Mouse (Mus musculus) stomach, embryonic 15.5 days (tissue): ENCODE measurements around the gene Cyb5r4. TPM values are rescaled to one million over a fixed set of nuclear protein-coding genes. Genes with fewer than 3 reads are reported as not detected.
"Not testable (repeated sequence)": the region's sequence is repeated elsewhere in the genome, so short reads cannot be mapped to it uniquely, and the experiment has no call there.

Experiments
- ATAC-seq: fragments of 200-750 bp; cut with Nextera tagmentation; 2 replicates; pipeline ENCODE4 v1.8.0; 2017; ENCODE audit warnings: low read depth, moderate number of reproducible peaks, moderate TSS enrichment; ENCODE audit not compliant: insufficient read depth, low FRiP score
- H3K27ac ChIP-seq: fragments of 300-500 bp; sonication (generic); 2 replicates; pipeline ENCODE4 v1.5.1; 2015; ENCODE audit warnings: mild to moderate bottlenecking, inconsistent platforms
- H3K27me3 ChIP-seq: fragments of 300-500 bp; sonication (generic); replicated peaks from 2 replicates; pipeline ENCODE4 v1.6.1; 2015; ENCODE audit warnings: inconsistent platforms
- H3K36me3 ChIP-seq: fragments of 300-500 bp; sonication (generic); 2 replicates; pipeline ENCODE4 v1.6.1; 2015; ENCODE audit warnings: inconsistent platforms
- H3K4me1 ChIP-seq: fragments of 300-500 bp; sonication (generic); 2 replicates; pipeline ENCODE4 v1.6.1; 2015; ENCODE audit warnings: inconsistent platforms
- H3K4me2 ChIP-seq: fragments of 300-500 bp; sonication (generic); 2 replicates; pipeline ENCODE4 v1.6.1; 2015; ENCODE audit warnings: mild to moderate bottlenecking, inconsistent platforms
- H3K4me3 ChIP-seq: fragments of 300-500 bp; sonication (generic); replicated peaks from 2 replicates; pipeline ENCODE4 v1.5.1; 2015; ENCODE audit warnings: inconsistent platforms
- H3K9ac ChIP-seq: fragments of 300-500 bp; sonication (generic); 2 replicates; pipeline ENCODE4 v1.6.1; 2015; ENCODE audit warnings: inconsistent platforms
- H3K9me3 ChIP-seq: fragments of 300-500 bp; sonication (generic); 2 replicates; pipeline ENCODE4 v1.6.1; 2016; ENCODE audit warnings: inconsistent platforms
- WGBS: fragments of 180-500 bp; shearing (Covaris S2); methylation state at CpG from one replicate; pipeline ENCODE4 v1.1.7; 2015; 5-methylcytosine and 5-hydroxymethylcytosine counted together
- polyA plus RNA-seq: library from polyadenylated mRNA; unstranded; fragments of >200 nt; fragmentation: Nextera tagmentation; extraction: Ambion mirVana; gene quantifications from 2 replicates; pipeline ENCODE4 v1.2.1, GENCODE M21; 2015

Cyb5r4 gene
- polyA plus RNA-seq, 1 experiment from 2014 or later, result 58.0 TPM

DNA sequence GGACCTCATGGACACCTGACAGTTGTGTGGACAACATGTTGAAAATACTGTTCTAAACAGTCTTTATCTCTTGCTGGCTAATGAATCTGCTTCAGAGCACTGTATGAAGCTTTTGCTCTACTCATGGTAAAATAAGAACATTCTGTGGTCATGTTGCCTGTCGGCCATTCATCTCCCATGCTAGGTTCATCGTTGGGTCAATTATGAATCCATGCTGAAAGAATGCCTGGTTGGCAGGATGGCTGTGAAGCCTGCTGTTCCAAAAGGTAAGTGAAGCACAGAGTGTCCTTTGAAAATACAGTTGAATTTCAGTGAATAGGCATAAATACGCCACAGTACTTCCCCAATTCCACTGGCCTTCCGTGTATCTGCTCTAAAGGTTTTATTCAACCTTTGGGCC lies 10.4 kb downstream of the Cyb5r4 start:
- Histone ChIP-seq H3K27me3 (no peaks in the 10 kb centered on the region), H3K4me1 (no peaks in the 10 kb centered on the region), H3K36me3 (no peaks in the 10 kb centered on the region), H3K4me3 (no peak overlapping the region), H3K4me2 (no peak overlapping the region), H3K9ac (no peak overlapping the region), H3K27ac (no peak overlapping the region), H3K9me3 (no peaks in the 10 kb centered on the region)
- no peak for ATAC-seq
- 76% methylated on average over 4 of the region's 4 CpGs for WGBS

DNA sequence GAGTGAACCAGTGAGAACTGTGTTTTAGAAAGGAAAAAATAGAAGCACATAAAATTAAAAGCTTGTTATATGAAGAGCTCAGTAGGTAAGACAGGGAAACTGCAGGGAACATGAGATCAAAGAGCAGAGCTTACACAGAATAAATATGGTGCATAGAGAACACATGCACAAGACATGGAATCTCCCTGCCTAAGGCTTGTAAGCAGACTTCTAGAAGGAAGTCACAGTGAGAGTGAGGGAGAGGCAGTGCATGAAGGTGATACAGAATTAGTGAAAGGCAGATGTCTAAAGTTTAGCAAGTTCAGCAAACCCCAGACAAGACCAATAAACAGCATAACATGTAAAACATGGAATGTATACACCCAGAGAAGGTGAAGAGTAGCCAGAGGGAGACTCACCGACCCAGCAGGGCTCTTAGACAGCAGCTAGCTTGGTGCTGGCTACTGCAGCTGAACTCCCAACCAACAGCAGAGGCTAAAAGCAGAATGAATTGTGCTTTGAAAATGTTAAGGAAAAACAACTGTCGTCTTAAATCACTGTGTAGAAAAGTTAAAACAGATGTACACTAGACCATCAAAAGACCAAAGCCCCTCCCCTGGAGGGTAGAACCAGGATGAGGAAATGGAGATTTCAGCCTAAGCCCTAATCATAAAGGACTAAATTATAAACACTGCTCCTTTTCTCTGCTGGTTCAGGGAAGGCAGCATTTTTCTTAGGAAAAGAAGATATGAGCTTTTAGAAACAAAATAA lies 13.2 kb downstream of the Cyb5r4 start:
- no peak overlapping the region for H3K9ac ChIP-seq
- H3K9me3 ChIP-seq, result no peaks in the 10 kb centered on the region
- ATAC-seq, result no peak
- H3K36me3 ChIP-seq, result no peaks in the 10 kb centered on the region
- no peak overlapping the region for H3K4me3 ChIP-seq
- no peak overlapping the region for H3K27ac ChIP-seq
- H3K4me1 ChIP-seq, result no peaks in the 10 kb centered on the region
- no peak overlapping the region for H3K4me2 ChIP-seq
- WGBS, result 46% methylated on average over 2 of the region's 2 CpGs
- no peaks in the 10 kb centered on the region for H3K27me3 ChIP-seq

DNA sequence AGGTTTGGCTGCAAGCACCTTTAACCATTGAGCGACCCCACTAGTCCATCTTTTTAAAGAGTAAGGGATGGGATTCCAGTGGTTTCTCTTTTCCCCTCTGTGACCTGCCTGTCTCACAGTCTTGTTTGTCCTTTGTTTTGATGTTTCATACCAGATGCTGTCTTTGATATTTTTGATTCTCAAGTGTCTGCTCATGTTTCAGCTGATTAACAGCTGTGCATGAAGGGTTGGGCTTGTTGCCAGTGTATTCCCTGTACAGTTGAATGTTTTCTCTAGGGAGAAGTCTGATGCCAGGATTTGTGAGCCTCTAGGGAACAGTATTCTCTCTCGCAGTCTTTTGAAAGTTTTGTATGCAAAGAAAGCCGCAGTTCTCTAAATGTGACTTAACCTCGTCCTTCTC lies 27.6 kb downstream of the Cyb5r4 start:
- H3K9me3 ChIP-seq, result no peaks in the 10 kb centered on the region
- H3K4me3 ChIP-seq, result no peak overlapping the region
- H3K9ac ChIP-seq, result no peak overlapping the region
- no peak overlapping the region for H3K27ac ChIP-seq
- H3K27me3 ChIP-seq, result no peaks in the 10 kb centered on the region
- 77% methylated on average over 4 of the region's 4 CpGs for WGBS
- no peak for ATAC-seq
- no peak overlapping the region for H3K4me2 ChIP-seq
- H3K4me1 ChIP-seq, result no peaks in the 10 kb centered on the region
- H3K36me3 ChIP-seq, result no peaks in the 10 kb centered on the region

GRCm38 (mm10) chr9:87055547-87056235 lies 33.9 kb downstream of the Cyb5r4 start:
- ATAC-seq, result no peak
- Histone ChIP-seq H3K9ac (no peak overlapping the region), H3K36me3 (peaks cover 7% of the 10 kb centered on the region; the same call in 1 of the 2 replicates), H3K9me3 (no peaks in the 10 kb centered on the region), H3K27ac (no peak overlapping the region), H3K27me3 (no peaks in the 10 kb centered on the region), H3K4me3 (no peak overlapping the region), H3K4me2 (no peak overlapping the region), H3K4me1 (no peaks in the 10 kb centered on the region)
- WGBS, result 92% methylated on average over 11 of the region's 11 CpGs

DNA sequence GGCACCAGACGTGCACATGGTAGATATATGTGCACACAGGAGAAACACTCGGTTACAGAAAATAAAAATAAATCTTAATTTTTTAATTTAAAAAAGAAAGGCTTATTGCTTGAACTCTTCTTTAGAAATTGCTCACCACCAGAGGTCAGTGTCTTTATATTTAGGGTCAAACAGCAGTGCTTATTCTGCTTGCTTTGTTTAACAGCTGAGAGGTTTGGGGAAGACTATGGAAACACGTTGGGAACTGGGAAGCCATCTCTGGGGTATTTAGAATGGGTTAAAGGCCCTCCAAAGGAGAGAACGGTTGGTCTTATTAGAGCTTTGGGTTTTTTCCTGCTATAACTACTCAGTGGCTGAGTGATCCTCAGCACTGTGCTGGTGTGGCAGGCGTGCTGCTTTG lies 40.5 kb downstream of the Cyb5r4 start:
- H3K9me3 ChIP-seq, result no peaks in the 10 kb centered on the region
- H3K27me3 ChIP-seq, result no peaks in the 10 kb centered on the region
- no peak overlapping the region for H3K27ac ChIP-seq
- H3K36me3 ChIP-seq, result peaks cover 7% of the 10 kb centered on the region; the same call in 1 of the 2 replicates
- no peak for ATAC-seq
- H3K4me2 ChIP-seq, result no peak overlapping the region
- no peak overlapping the region for H3K4me3 ChIP-seq
- H3K9ac ChIP-seq, result no peak overlapping the region
- 76% methylated on average over 5 of the region's 5 CpGs for WGBS
- H3K4me1 ChIP-seq, result no peaks in the 10 kb centered on the region

DNA sequence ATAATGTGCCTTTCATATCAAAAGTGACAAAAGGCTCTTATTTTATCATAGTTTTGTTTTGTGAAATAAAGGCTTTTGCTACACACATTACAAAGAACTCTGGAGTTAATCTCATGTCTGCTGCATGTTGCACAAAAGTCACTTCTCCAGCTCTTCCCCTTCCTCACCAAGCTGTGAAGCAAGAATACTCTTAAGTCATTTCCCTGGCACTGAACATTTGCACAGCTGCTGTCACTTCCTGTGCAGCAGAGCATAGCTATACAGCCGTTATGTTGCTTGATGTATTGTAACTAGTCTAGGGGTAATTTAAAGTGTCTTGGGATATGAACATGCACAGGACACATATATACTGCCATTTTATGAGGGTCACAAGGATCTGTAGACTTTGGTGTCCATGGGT lies 46.3 kb downstream of the Cyb5r4 start:
- Histone ChIP-seq H3K4me1 (no peaks in the 10 kb centered on the region), H3K27me3 (no peaks in the 10 kb centered on the region), H3K27ac (no peak overlapping the region), H3K4me2 (no peak overlapping the region), H3K9ac (no peak overlapping the region), H3K9me3 (no peaks in the 10 kb centered on the region), H3K36me3 (peaks cover 13% of the 10 kb centered on the region; the same call in 1 of the 2 replicates), H3K4me3 (no peak overlapping the region)
- no peak for ATAC-seq
- WGBS, result 73% methylated on average over 1 of the region's 1 CpGs

DNA sequence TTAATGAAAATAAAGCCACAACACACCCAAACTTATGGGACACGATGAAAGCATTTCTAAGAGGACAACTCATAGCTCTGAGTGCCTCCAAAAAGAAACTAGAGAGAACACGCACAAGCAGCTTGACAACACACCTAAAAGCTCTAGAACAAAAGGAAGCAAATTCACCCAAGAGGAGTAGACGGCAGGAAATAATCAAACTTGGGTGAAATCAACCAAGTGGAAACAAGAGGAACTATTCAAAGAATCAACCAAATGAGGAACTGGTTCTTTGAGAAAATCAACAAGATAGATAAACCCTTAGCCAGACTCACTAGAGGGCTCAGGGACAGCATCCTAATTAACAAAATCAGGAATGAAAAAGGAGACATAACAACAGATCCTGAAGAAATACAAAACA lies 49.8 kb downstream of the Cyb5r4 start:
- WGBS, result 95% methylated on average over 3 of the region's 3 CpGs
- not testable (repeated sequence) for H3K9ac ChIP-seq, H3K27ac ChIP-seq

GRCm38 (mm10) chr9:87077919-87078318 lies 56.1 kb downstream of the Cyb5r4 start:
- no peak overlapping the region for H3K27ac ChIP-seq
- no peaks in the 10 kb centered on the region for H3K27me3 ChIP-seq
- ATAC-seq, result peak; percentile 39; the same call in 1 of the 2 replicates
- no peak overlapping the region for H3K4me3 ChIP-seq
- H3K36me3 ChIP-seq, result no peaks in the 10 kb centered on the region
- H3K4me2 ChIP-seq, result no peak overlapping the region
- no peaks in the 10 kb centered on the region for H3K4me1 ChIP-seq
- no peak overlapping the region for H3K9ac ChIP-seq
- WGBS, result 17% methylated on average over 2 of the region's 2 CpGs
- H3K9me3 ChIP-seq, result no peaks in the 10 kb centered on the region

More for the DNA sequence above, 49.8 kb downstream of the Cyb5r4 start:
- H3K27me3 ChIP-seq, H3K4me3 ChIP-seq, ATAC-seq, H3K9me3 ChIP-seq, H3K4me2 ChIP-seq, H3K4me1 ChIP-seq: not testable (repeated sequence)
- peaks cover 13% of the 10 kb centered on the region; the same call in 1 of the 2 replicates for H3K36me3 ChIP-seq

- H3K27me3 ChIP-seq, result no peaks in the 10 kb centered on the region
- WGBS, result 58% methylated on average over 2 of the region's 2 CpGs
- H3K9ac ChIP-seq, result no peak overlapping the region
- no peaks in the 10 kb centered on the region for H3K36me3 ChIP-seq
- no peak overlapping the region for H3K4me3 ChIP-seq
- H3K4me1 ChIP-seq, result no peaks in the 10 kb centered on the region
- no peak overlapping the region for H3K4me2 ChIP-seq
- no peak overlapping the region for H3K27ac ChIP-seq
- ATAC-seq, result no peak
- H3K9me3 ChIP-seq, result no peaks in the 10 kb centered on the region
Observed at GRCm38 (mm10) chr9:87079511-87079910, 57.7 kb downstream of the Cyb5r4 start.

DNA sequence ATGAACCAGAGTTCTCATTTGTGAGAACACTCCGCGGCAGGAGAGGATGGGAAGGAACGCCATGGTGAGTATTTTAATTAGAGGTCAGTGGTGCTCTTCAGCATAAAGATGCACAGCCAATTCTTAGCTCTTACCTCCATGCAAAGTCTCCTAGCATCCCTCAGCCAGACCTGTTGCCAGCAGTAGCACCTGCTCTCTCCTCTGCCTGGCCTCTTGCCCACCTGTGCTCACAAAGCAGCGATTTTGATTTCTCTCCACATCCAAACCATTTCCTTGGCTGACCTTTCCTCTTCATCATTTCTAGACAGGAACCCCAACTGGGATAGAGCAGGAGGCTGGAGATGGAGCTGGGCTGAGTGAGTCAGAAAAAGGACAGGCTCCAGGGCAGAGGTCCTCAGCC lies 65.2 kb downstream of the Cyb5r4 start:
- ATAC-seq, result no peak
- H3K4me3 ChIP-seq, result no peak overlapping the region
- no peak overlapping the region for H3K4me2 ChIP-seq
- H3K9me3 ChIP-seq, result no peaks in the 10 kb centered on the region
- 85% methylated on average over 4 of the region's 4 CpGs for WGBS
- H3K4me1 ChIP-seq, result no peaks in the 10 kb centered on the region
- H3K36me3 ChIP-seq, result no peaks in the 10 kb centered on the region
- no peak overlapping the region for H3K9ac ChIP-seq
- H3K27me3 ChIP-seq, result no peaks in the 10 kb centered on the region
- no peak overlapping the region for H3K27ac ChIP-seq

DNA sequence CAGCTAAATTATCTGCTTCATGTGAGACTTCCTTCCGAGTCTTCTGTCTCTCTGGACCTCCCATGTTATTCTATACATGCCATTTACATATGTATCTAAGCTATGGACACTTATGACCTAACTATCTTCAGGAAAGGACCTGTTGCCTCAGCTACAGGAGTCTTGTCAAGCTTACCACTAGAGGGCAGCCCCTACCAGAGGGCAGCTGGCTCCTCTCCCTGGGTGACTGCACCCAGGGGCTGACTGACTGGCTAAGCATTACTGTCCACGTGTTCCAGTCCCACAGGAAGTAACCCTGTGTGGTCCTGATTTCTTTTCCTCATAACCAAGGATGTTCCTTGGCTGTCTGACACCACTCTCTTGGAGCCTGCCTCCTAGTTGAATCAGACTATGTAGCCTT lies 76.2 kb downstream of the Cyb5r4 start:
- Histone ChIP-seq H3K27ac (no peak overlapping the region), H3K4me2 (no peak overlapping the region), H3K4me3 (no peak overlapping the region), H3K36me3 (no peaks in the 10 kb centered on the region), H3K27me3 (no peaks in the 10 kb centered on the region), H3K4me1 (no peaks in the 10 kb centered on the region), H3K9ac (no peak overlapping the region), H3K9me3 (no peaks in the 10 kb centered on the region)
- ATAC-seq, result no peak
- 57% methylated on average over 2 of the region's 2 CpGs for WGBS

- H3K4me3 ChIP-seq, result no peak overlapping the region
- H3K4me2 ChIP-seq, result no peak overlapping the region
- H3K36me3 ChIP-seq, result no peaks in the 10 kb centered on the region
- ATAC-seq, result no peak
- H3K9me3 ChIP-seq, result no peaks in the 10 kb centered on the region
- H3K4me1 ChIP-seq, result no peaks in the 10 kb centered on the region
- no peak overlapping the region for H3K9ac ChIP-seq
- no peak overlapping the region for H3K27ac ChIP-seq
- H3K27me3 ChIP-seq, result no peaks in the 10 kb centered on the region
- 68% methylated on average over 5 of the region's 5 CpGs for WGBS
Observed at GRCm38 (mm10) chr9:87115019-87115418, 93.2 kb downstream of the Cyb5r4 start.
